Mouse (Mus musculus): ENCODE measurements around the gene Zfp109.
"Not testable (repeated sequence)": the region's sequence is repeated elsewhere in the genome, so short reads cannot be mapped to it uniquely, and the experiment has no call there.

Zfp109 gene

GRCm38 (mm10) chr7:24237040-24237791 is at the start of gene Zfp109:
Gene Zfp109 (minus strand): TSS chr7:24237560.
- DNase-seq = peak; percentile 95

- DNase-seq = peak; percentile 79
Measured at GRCm38 (mm10) chr7:24286916-24287315, 49.6 kb upstream of the Zfp109 start.

GRCm38 (mm10) chr7:24286090-24286489 is 48.7 kb upstream of the Zfp109 start:
- peak; percentile 13 for DNase-seq

- peak; percentile 79 for DNase-seq
Measured at GRCm38 (mm10) chr7:24280858-24281145, 43.4 kb upstream of the Zfp109 start.

GRCm38 (mm10) chr7:24280031-24280857 is 42.9 kb upstream of the Zfp109 start:
- peak; percentile 5 for DNase-seq

GRCm38 (mm10) chr7:24278771-24279170 is 41.4 kb upstream of the Zfp109 start:
- DNase-seq = not testable (repeated sequence)

GRCm38 (mm10) chr7:24274456-24274855 is 37.1 kb upstream of the Zfp109 start:
- DNase-seq = no peak

GRCm38 (mm10) chr7:24271191-24271590 is 33.8 kb upstream of the Zfp109 start:
- DNase-seq = no peak

- DNase-seq = peak; percentile 98
Measured at GRCm38 (mm10) chr7:24270288-24270672, 32.9 kb upstream of the Zfp109 start, which contains the start of gene Zfp93. Gene Zfp93 (plus strand): TSS chr7:24270420.

- no peak for DNase-seq
Measured at GRCm38 (mm10) chr7:24269667-24270287, 32.4 kb upstream of the Zfp109 start.

GRCm38 (mm10) chr7:24269256-24269655 is 31.9 kb upstream of the Zfp109 start:
- DNase-seq = peak; percentile 82

- DNase-seq = no peak
Measured at GRCm38 (mm10) chr7:24268176-24269155, 31.1 kb upstream of the Zfp109 start.

- no peak for DNase-seq
Measured at GRCm38 (mm10) chr7:24260000-24260312, 22.6 kb upstream of the Zfp109 start.

- DNase-seq = peak; percentile 81
Measured at GRCm38 (mm10) chr7:24259306-24259999, 22.1 kb upstream of the Zfp109 start.

GRCm38 (mm10) chr7:24254633-24255474 is 17.5 kb upstream of the Zfp109 start, which contains the start of gene Zfp108:
Gene Zfp108 (plus strand): TSS chr7:24254794.
- DNase-seq = peak; percentile 98

- DNase-seq = peak; percentile 85
Measured at GRCm38 (mm10) chr7:24253779-24254615, 16.6 kb upstream of the Zfp109 start.

- peak; percentile 28 for DNase-seq
Measured at GRCm38 (mm10) chr7:24211343-24211742, 26.0 kb downstream of the Zfp109 start, which contains the start of gene Zfp111. Gene Zfp111 (minus strand): TSS chr7:24211443.

GRCm38 (mm10) chr7:24210296-24210695 is 27.1 kb downstream of the Zfp109 start:
- peak; percentile 66 for DNase-seq

- DNase-seq = no peak
Measured at GRCm38 (mm10) chr7:24208282-24208886, 29.0 kb downstream of the Zfp109 start.
